Mouse (Mus musculus) MEL (cell line): ENCODE results near the gene Dbnl. TPM values are rescaled to one million over a fixed set of nuclear protein-coding genes. Genes with fewer than 3 reads are reported as not detected.

Experiments used
- DNase-seq: peaks from one replicate; pipeline ENCODE4 v3.0.0; 2011; ENCODE audit warnings: low read depth, low spot score
- H3K27ac ChIP-seq: 2 replicates; pipeline ENCODE4 v1.5.1; 2012; ENCODE audit warnings: low read depth, mild to moderate bottlenecking, control low read depth, low read length, moderate library complexity; ENCODE audit not compliant: control insufficient read depth
- H3K27me3 ChIP-seq, 2 experiments: fragments of 150-350 bp in 1 of 2; sonication (generic) in 1 of 2; 2 replicates each; pipeline ENCODE4 v1.6.1; 2012; ENCODE audit warnings: low read length in 2 of 2, mild to moderate bottlenecking in 2 of 2, improper control_type of control experiment in 1 of 2, moderate library complexity in 1 of 2; ENCODE audit not compliant: insufficient read depth in 2 of 2, control insufficient read depth in 1 of 2
- H3K36me3 ChIP-seq, 2 experiments: 2 replicates each; pipeline ENCODE4 v1.6.1; 2012 to 2014; ENCODE audit warnings: low read length in 2 of 2, improper control_type of control experiment in 1 of 2, inconsistent platforms in 1 of 2, mild to moderate bottlenecking in 1 of 2; ENCODE audit not compliant: insufficient read depth in 2 of 2, control insufficient read depth in 1 of 2
- H3K4me1 ChIP-seq, 2 experiments: fragments of 150-350 bp in 1 of 2; sonication (generic) in 1 of 2; 2 replicates each; pipeline ENCODE4 v1.6.1; 2012; ENCODE audit warnings: low read length in 2 of 2, improper control_type of control experiment in 1 of 2, mild to moderate bottlenecking in 1 of 2; ENCODE audit not compliant: insufficient read depth in 2 of 2, control insufficient read depth in 1 of 2
- H3K4me3 ChIP-seq, 2 experiments: fragments of 150-350 bp in 1 of 2; sonication (generic) in 1 of 2; 2 replicates each; pipeline ENCODE4 v1.5.1; 2012; ENCODE audit warnings: low read depth in 2 of 2, low read length in 2 of 2, mild to moderate bottlenecking in 2 of 2, moderate library complexity in 2 of 2, control low read depth in 1 of 2, improper control_type of control experiment in 1 of 2; ENCODE audit not compliant: control insufficient read depth in 1 of 2, insufficient read depth in 1 of 2
- H3K79me2 ChIP-seq: 2 replicates; pipeline ENCODE4 v1.6.1; 2012; ENCODE audit warnings: mild to moderate bottlenecking, low read length, moderate library complexity; ENCODE audit not compliant: control insufficient read depth, poor library complexity, insufficient read depth
- H3K9ac ChIP-seq: 2 replicates; pipeline ENCODE4 v1.6.1; 2012; ENCODE audit warnings: low read depth, mild to moderate bottlenecking, control low read depth, low read length, moderate library complexity; ENCODE audit not compliant: control insufficient read depth, poor library complexity, severe bottlenecking
- H3K9me3 ChIP-seq: fragments of 150-350 bp; sonication (generic); replicated peaks from 2 replicates; pipeline ENCODE4 v1.6.1; 2012; ENCODE audit warnings: mild to moderate bottlenecking, low read length, improper control_type of control experiment, moderate library complexity; ENCODE audit not compliant: insufficient read depth
- BHLHE40 ChIP-seq: IDR thresholded peaks from 2 replicates; pipeline ENCODE4 v1.6.1; 2012; ENCODE audit warnings: low read depth, mild to moderate bottlenecking, inconsistent platforms, low read length, improper control_type of control experiment, borderline replicate concordance
- E2F4 ChIP-seq: IDR thresholded peaks from 2 replicates; pipeline ENCODE4 v1.6.1; 2011; ENCODE audit warnings: low read depth, low read length, improper control_type of control experiment, borderline replicate concordance
- ELF1 ChIP-seq: IDR thresholded peaks from 2 replicates; pipeline ENCODE4 v1.6.1; 2014; ENCODE audit warnings: low read depth, mild to moderate bottlenecking, inconsistent platforms, low read length, improper control_type of control experiment, moderate library complexity
- ETS1 ChIP-seq: IDR thresholded peaks from 2 replicates; pipeline ENCODE4 v1.6.1; 2012; ENCODE audit warnings: low read depth, mild to moderate bottlenecking, inconsistent platforms, low read length, improper control_type of control experiment, moderate library complexity
- GABPA ChIP-seq: IDR thresholded peaks from 2 replicates; pipeline ENCODE4 v1.6.1; 2012; ENCODE audit warnings: low read depth, mild to moderate bottlenecking, inconsistent platforms, low read length, improper control_type of control experiment, moderate library complexity
- GATA1 ChIP-seq: IDR thresholded peaks from 2 replicates; pipeline ENCODE4 v1.6.1; 2011; ENCODE audit warnings: low read depth, low read length, improper control_type of control experiment
- HCFC1 ChIP-seq: IDR thresholded peaks from 2 replicates; pipeline ENCODE4 v1.6.1; 2012; ENCODE audit warnings: low read depth, mild to moderate bottlenecking, inconsistent platforms, low read length, improper control_type of control experiment, moderate library complexity
- JUND ChIP-seq: IDR thresholded peaks from 2 replicates; pipeline ENCODE4 v1.6.1; 2011; ENCODE audit warnings: low read depth, mild to moderate bottlenecking, improper control_type of control experiment, low read length
- MAFK ChIP-seq: IDR thresholded peaks from 2 replicates; pipeline ENCODE4 v1.6.1; 2011; ENCODE audit warnings: low read depth, mild to moderate bottlenecking, low read length, improper control_type of control experiment, borderline replicate concordance
- MAX ChIP-seq: IDR thresholded peaks from 2 replicates; pipeline ENCODE4 v1.6.1; 2011; ENCODE audit warnings: low read length, improper control_type of control experiment
- MAZ ChIP-seq: IDR thresholded peaks from 2 replicates; pipeline ENCODE4 v1.6.1; 2012; ENCODE audit warnings: low read depth, mild to moderate bottlenecking, inconsistent platforms, low read length, improper control_type of control experiment
- MEF2A ChIP-seq: IDR thresholded peaks from 2 replicates; pipeline ENCODE4 v1.6.1; 2014; ENCODE audit warnings: low read depth, mild to moderate bottlenecking, inconsistent platforms, low read length, improper control_type of control experiment; ENCODE audit not compliant: poor library complexity, insufficient replicate concordance, severe bottlenecking; ENCODE audit errors: extremely low read depth
- POLR2AphosphoS2 ChIP-seq: IDR thresholded peaks from 2 replicates; pipeline ENCODE4 v1.6.1; 2011; ENCODE audit warnings: low read length, improper control_type of control experiment
- POLR2AphosphoS5 ChIP-seq: IDR thresholded peaks from 2 replicates; pipeline ENCODE4 v1.6.1; 2012; ENCODE audit warnings: low read depth, borderline replicate concordance, mild to moderate bottlenecking, inconsistent platforms, low read length, moderate library complexity, mixed read lengths
- RAD21 ChIP-seq: IDR thresholded peaks from 2 replicates; pipeline ENCODE4 v1.6.1; 2011; ENCODE audit warnings: mild to moderate bottlenecking, low read depth, low read length, improper control_type of control experiment
- SIN3A ChIP-seq: IDR thresholded peaks from 2 replicates; pipeline ENCODE4 v1.6.1; 2012; ENCODE audit warnings: low read length, improper control_type of control experiment, inconsistent platforms
- SMC3 ChIP-seq: IDR thresholded peaks from 2 replicates; pipeline ENCODE4 v1.6.1; 2011; ENCODE audit warnings: low read depth, low read length, improper control_type of control experiment
- TAL1 ChIP-seq: IDR thresholded peaks from 2 replicates; pipeline ENCODE4 v1.6.1; 2012; ENCODE audit warnings: mild to moderate bottlenecking, inconsistent platforms, low read length, moderate library complexity, mixed read lengths
- TBP ChIP-seq: IDR thresholded peaks from 2 replicates; pipeline ENCODE4 v1.8.0; 2011; ENCODE audit warnings: low read depth, low read length, improper control_type of control experiment
- TCF12 ChIP-seq: IDR thresholded peaks from 2 replicates; pipeline ENCODE4 v1.6.1; 2014; ENCODE audit warnings: low read depth, mild to moderate bottlenecking, inconsistent platforms, low read length, improper control_type of control experiment, moderate library complexity
- UBTF ChIP-seq: IDR thresholded peaks from 2 replicates; pipeline ENCODE4 v1.6.1; 2012; ENCODE audit warnings: low read depth, mild to moderate bottlenecking, inconsistent platforms, low read length, improper control_type of control experiment, moderate library complexity, borderline replicate concordance; ENCODE audit not compliant: insufficient read depth
- ZKSCAN1 ChIP-seq: IDR thresholded peaks from 2 replicates; pipeline ENCODE4 v1.6.1; 2012; ENCODE audit warnings: low read depth, mild to moderate bottlenecking, inconsistent platforms, low read length, improper control_type of control experiment, moderate library complexity
- polyA plus RNA-seq, 2 experiments: library from polyadenylated mRNA; stranded (reverse) in 1 of 2; unstranded in 1 of 2; fragments of >175 nt in 1 of 2; fragments of >200 nt in 1 of 2; gene quantifications; 2 replicates each; pipeline versions ENCODE4 v1.2.1 to v1.2.4; 2012; ENCODE audit warnings: low replicate concordance in 2 of 2, low read depth in 1 of 2; ENCODE audit not compliant: insufficient read length in 2 of 2, insufficient read depth in 1 of 2, missing spikeins in 1 of 2
- total RNA-seq: library from RNA; depleted of rRNA; stranded (reverse); fragments of 300-350 nt; gene quantifications from 2 replicates; pipeline ENCODE4 v1.2.3, GENCODE M21; 2012

The Dbnl gene
- total and polyA plus RNA-seq, 3 experiments: 73.5 to 149 TPM; not detected in 1

DNA sequence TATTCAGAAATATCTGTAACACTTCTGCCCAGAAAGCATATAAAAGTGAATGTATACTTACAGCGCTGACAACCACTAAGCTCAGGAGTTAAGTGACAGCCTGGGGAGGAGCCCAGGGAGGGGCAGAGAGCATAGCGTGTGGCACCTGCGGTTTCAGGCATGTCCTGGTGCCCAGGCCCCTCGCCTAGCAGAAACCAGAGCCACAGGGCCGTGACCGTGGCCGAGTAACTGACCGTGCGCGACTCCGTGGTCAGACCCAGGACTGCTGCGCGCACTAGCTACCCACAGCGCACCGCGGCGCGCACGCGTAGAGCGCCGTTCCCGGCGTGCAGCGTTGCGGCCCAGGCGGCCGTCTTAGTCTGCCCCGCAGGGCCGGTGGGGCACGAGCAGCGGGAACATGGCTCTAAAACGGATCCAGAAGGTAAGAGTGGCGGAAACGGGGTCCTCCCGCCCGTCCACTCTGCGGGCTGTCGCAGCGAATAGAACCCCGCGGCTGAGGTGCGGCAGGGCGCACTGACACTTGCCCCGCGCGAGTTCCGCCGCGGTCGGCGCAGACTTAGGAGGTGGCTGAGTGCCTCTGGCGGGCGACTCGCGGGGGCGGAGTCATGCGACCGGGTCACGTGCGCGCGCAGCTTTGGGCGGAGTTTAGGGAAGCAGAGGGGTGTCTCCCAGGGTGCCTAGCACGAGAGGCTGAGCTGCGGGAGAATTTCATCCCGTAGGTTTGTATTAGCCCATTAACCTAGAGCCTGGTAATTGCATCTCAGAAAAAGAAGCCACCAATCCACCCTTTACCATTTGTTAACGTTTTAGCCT is 26.3 kb upstream of the Dbnl start, which contains the start of gene Urgcp (continued):
- peak; percentile 94 for TF ChIP-seq MAX
- peak; percentile 90 for TF ChIP-seq BHLHE40
- TF ChIP-seq HCFC1: peak; percentile 86
- TF ChIP-seq POLR2AphosphoS2: peak; percentile 99
- no peak for TF ChIP-seq GATA1
- peak; percentile 93 for TF ChIP-seq TBP
- TF ChIP-seq E2F4: peak; percentile 19; the same call in 1 of the 2 replicates
- TF ChIP-seq RAD21: no peak
- TF ChIP-seq TAL1: no peak
- no peak for TF ChIP-seq MAZ
- TF ChIP-seq GABPA: no peak
- peak; percentile 91 for TF ChIP-seq SIN3A
- TF ChIP-seq TCF12: peak; percentile 74
- TF ChIP-seq SMC3: no peak

DNA sequence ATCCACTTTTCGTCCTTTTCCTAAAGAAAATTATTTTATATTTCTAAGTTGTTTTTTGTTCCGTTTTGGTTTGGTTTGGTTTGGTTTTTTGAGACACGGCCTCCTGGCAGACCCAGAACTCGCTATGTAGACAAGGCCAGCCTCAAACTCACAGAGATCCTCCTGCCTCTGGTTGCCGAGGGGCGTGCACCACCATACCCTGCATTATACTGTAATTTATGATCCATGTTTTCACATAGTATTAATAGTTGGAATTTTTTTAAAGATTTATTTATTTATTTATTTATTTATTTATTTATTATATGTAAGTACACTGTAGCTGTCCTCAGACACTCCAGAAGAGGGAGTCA is 25.7 kb upstream of the Dbnl start:
- no peak for DNase-seq
- Histone ChIP-seq H3K4me1 (peaks cover 3 to 23% of the 10 kb centered on the region in 2 experiments), H3K9me3 (no peaks in the 10 kb centered on the region), H3K27ac (peak overlapping the region; percentile 70), H3K4me3 (peak overlapping the region; percentile 61 to 62), H3K9ac (peak overlapping the region; percentile 72), H3K27me3 (no peaks in the 10 kb centered on the region), H3K36me3 (peaks cover 0 to 25% of the 10 kb centered on the region in 2 experiments; a peak in 2 of 4 replicates), H3K79me2 (peaks cover 14% of the 10 kb centered on the region)
- TF ChIP-seq ZKSCAN1 (no peak), MEF2A (no peak), UBTF (no peak), E2F4 (0 out of 2 replicates have a peak, but pooled peaks have one; percentile 11), JUND (no peak), MAFK (no peak), ETS1 (0 out of 2 replicates have a peak, but pooled peaks have one; percentile 2), POLR2AphosphoS5 (no peak), ELF1 (no peak)
